Mouse (Mus musculus): ENCODE data around the gene Wdr62. TPM values are rescaled to one million over a fixed set of nuclear protein-coding genes. Genes with fewer than 3 reads are reported as not detected.
A peak's percentile ranks its signal among the peaks of the same experiment; 100 is the strongest.
"Not testable (repeated sequence)": the region's sequence is repeated elsewhere in the genome, so short reads cannot be mapped to it uniquely, and the experiment has no call there.

Wdr62 gene
- total RNA-seq, 2 experiments from 2014 or later, result 1.7 to 3.0 TPM

DNA sequence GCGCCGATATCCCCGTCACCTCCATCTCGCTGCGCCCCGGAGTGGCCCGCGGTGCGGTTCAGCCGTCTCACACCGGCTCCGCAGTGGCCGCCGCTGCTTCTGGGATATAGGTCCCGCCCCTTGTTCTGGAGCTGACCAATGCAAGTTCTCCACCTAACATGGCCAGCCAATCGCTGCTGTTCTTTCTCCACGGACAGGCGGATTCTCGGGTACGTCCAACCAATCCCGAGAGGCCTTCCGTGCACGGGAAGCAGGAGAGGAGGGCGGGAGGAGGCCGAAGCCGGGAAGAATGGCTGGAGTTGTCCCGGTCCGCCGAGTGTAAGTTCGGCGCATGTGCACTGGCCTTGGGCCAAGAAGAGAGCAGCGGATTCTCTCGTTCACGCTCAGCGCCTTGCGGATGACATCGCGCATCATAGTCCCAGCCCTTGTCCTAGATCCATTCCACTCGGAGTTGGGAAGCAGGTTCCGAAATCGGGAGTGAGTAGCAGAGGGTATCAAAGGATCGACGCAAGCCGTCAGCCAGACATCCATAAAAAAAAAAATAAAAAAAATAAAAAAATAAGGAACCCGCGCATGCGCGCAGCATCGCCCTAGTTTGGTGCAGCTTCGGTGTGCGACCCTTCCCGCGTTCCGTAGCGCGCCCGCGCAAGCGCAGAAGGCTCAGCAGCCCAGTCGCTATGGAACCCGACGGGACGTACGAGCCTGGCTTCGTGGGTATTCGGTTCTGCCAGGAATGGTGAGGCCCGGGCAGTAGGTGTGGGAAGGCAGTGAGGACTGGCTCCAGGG is 48.4 kb downstream of the Wdr62 start, which contains the start of the genes Polr2i and Tbcb:
Gene Polr2i, plus strand, starts transcription at position 280 of the 786 bp plus-strand sequence.
Gene Tbcb, minus strand, starts transcription at position 604 of the 786 bp plus-strand sequence.
- H3K4me3 ChIP-seq, result peak within 1 kb of the TSS; percentile 83
- intact Hi-C loops (cut with DNase I), result loop anchor here (1.0 kb wide), 1 partner anchor 48 kb away; the partner anchor contains the start of genes Thap8 and Wdr62
- peak; percentile 99 for DNase-seq
- peak within 1 kb of the TSS; percentile 98 for H3K27ac ChIP-seq
- no peak for TF ChIP-seq CTCF (IDR thresholded peaks at IDR 0.05)

DNA sequence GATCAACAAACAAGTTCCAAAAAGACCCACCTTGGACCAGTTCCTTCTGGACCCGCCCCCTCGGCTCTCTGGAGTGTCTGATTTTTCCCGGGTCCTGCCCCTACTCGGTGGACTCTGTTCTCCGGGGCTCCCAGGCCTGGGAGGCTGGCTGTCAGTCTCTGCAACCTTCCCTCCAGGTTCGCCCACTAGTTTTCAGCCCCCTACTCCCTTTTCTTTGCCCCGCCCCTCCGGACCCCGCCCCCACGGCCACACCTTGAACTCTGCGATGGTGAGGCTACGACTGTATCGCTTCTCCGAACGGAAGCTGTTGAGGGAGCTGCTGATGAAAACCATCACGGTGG is 48.9 kb downstream of the Wdr62 start:
- Histone ChIP-seq H3K4me3 (peak overlapping the region; percentile 83), H3K27ac (peak overlapping the region; percentile 98)
- TF ChIP-seq CTCF (IDR thresholded peaks at IDR 0.05), result no peak
- intact Hi-C loops (cut with DNase I), result no loop called here
- DNase-seq, result no peak

- intact Hi-C loops (cut with DNase I), result no loop called here
- no peak for TF ChIP-seq CTCF (IDR thresholded peaks at IDR 0.05)
- Histone ChIP-seq H3K4me3 (no peak overlapping the region), H3K27ac (no peak overlapping the region)
- no peak for DNase-seq
Measured at GRCm38 (mm10) chr7:30224206-30224605, 56.0 kb downstream of the Wdr62 start.

DNA sequence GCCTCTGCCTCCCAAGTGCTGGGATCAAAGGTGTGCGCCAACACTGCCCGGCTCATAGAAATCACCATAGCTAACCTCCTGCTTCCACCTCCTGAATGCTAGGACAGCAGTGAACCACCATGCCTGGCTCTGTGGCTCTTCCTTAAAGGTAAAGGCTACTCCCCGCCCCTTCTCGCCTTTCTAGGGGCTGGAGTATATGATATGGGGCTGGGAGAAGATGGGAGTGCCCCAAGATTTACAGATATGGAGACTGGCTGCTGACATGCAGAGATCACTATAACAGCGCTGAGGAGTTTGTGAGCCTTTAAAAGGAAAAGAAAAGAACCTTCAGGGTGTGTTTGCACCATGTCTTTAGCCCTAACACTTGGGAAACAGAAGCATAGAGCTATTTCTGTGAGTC is 58.0 kb downstream of the Wdr62 start:
- Histone ChIP-seq H3K4me3 (no peak overlapping the region), H3K27ac (no peak overlapping the region)
- TF ChIP-seq CTCF (IDR thresholded peaks at IDR 0.05), result no peak
- no peak for DNase-seq
- intact Hi-C loops (cut with DNase I), result no loop called here

GRCm38 (mm10) chr7:30221433-30221832 is 58.8 kb downstream of the Wdr62 start:
- no peak for TF ChIP-seq CTCF (IDR thresholded peaks at IDR 0.05)
- no peak overlapping the region for H3K4me3 ChIP-seq
- intact Hi-C loops (cut with DNase I), result no loop called here
- no peak overlapping the region for H3K27ac ChIP-seq
- no peak for DNase-seq

- TF ChIP-seq CTCF (IDR thresholded peaks at IDR 0.05), result no peak
- H3K4me3 ChIP-seq, result peak overlapping the region; percentile 79
- intact Hi-C loops (cut with DNase I), result no loop called here
- no peak for DNase-seq
- H3K27ac ChIP-seq, result peak overlapping the region; percentile 88
Measured at GRCm38 (mm10) chr7:30220008-30220356, 60.2 kb downstream of the Wdr62 start.

DNA sequence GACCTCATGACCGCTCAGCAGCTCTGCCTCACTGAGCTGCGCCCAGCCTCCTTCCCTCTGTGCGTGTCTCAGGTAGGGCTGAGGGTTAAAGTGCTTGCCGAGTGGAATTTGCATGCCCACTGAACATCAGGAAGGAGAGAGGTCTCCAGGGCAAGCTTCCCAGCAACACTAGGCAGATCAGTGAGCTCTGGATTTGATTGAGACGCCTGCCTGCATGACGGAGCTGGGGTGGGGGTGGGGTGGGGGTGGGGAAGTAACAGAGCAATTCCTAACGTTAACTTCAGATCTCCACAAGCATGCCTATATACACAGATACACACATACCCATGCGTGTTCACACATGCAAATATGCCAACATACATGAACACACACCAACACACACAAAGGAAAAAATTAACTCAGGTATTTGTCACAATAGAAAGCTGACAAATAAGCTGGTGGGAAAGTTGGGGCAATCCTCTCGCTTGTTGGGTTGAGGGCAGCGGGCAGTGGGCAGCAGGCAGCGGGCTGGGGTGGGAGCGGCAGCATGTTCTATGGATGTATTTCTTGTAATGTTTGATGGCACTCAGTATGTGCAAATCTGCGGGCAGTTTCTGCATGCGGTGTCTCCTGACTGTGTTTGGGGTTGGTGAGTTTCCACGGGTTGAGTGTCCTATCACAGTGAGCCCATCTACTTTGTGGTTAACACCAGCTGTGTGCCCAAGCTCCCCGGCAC is 60.8 kb downstream of the Wdr62 start:
- no peak for TF ChIP-seq CTCF (IDR thresholded peaks at IDR 0.05)
- intact Hi-C loops (cut with DNase I), result loop anchor here (5.0 kb wide), 1 partner anchor 37 kb away; the partner anchor contains the start of gene Cox7a1
- DNase-seq, result peak; percentile 76
- Histone ChIP-seq H3K4me3 (peak overlapping the region; percentile 79), H3K27ac (peak overlapping the region; percentile 88)

DNA sequence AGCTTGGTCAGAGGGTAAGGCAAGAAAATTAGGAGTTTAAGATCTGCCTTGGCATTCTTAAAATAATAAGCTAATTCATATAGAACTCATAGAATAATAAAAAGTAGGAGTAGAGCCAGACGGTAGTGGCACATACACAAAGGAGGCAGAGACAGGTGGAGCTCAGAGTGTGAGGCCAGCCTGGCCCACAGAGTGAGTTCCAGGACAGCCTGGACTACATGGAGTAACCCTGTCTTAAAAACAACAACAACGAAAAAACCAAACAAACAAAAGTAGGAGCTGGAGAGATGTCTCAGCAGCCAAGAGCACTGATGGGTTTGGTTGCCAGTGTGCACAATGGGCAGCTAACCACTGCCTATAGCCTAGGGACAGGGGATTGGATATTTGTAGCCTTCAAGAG is 62.9 kb downstream of the Wdr62 start:
- no peak for DNase-seq
- intact Hi-C loops (cut with DNase I), result loop anchor here (5.0 kb wide), 1 partner anchor 35 kb away; the partner anchor contains the start of gene Cox7a1
- TF ChIP-seq CTCF (IDR thresholded peaks at IDR 0.05), result no peak

DNA sequence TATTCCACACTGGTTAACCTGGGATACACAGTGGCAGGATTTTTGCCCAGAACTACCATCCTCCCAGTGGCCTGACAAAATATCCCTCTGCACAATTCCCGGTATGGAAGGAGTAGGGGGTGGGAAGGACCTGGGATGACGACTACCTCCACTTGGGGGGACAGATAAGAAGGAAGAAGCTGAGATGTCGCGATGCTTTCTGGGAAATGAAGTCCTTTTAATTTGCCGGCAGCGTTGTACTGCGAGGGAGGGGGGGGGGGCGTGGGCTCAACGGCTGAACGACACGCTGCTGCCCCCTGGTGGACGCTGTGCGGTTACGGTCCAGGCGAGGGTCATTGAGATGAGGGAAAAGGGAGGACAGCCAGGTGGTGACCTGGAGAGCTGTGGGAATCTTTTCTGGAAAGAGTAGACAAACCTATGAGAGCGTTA is 63.5 kb downstream of the Wdr62 start:
- peak; percentile 89 for TF ChIP-seq CTCF (IDR thresholded peaks at IDR 0.05)
- peak; percentile 83 for DNase-seq
- Histone ChIP-seq H3K27ac (peak overlapping the region; percentile 73), H3K4me3 (peak overlapping the region; percentile 62)
- intact Hi-C loops (cut with DNase I), result loop anchor here (5.0 kb wide), 1 partner anchor 34 kb away; the partner anchor contains the start of gene Cox7a1

More for the DNA sequence above, 62.9 kb downstream of the Wdr62 start:
- H3K4me3 ChIP-seq, result no peak overlapping the region
- H3K27ac ChIP-seq, result no peak overlapping the region

- DNase-seq, result no peak
- Histone ChIP-seq H3K27ac (no peak overlapping the region), H3K4me3 (no peak overlapping the region)
- intact Hi-C loops (cut with DNase I), result loop anchor here (5.0 kb wide), 1 partner anchor 34 kb away; the partner anchor contains the start of gene Cox7a1
- no peak for TF ChIP-seq CTCF (IDR thresholded peaks at IDR 0.05)
Measured at GRCm38 (mm10) chr7:30215875-30216274, 64.3 kb downstream of the Wdr62 start.

DNA sequence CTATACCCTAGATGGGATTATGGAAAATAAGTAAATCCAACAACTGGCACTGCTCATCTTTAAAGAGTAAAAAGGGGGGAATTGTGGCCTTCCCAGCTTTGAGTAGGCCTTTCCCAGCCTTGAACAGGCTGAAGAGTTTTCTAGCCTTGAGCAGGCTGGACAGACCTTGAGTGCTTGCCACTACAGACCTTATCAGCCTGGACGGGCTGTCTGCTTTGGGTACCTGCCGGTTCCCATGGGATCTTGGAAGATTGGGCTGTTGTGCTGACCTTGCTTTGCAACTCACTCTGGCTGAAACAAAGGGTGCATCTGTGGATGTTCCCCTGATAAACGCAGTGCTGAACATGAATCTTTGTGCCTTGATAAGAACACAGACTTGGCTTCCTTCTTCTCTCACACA is 66.3 kb downstream of the Wdr62 start:
- no peak for TF ChIP-seq CTCF (IDR thresholded peaks at IDR 0.05)
- intact Hi-C loops (cut with DNase I), result no loop called here

DNA sequence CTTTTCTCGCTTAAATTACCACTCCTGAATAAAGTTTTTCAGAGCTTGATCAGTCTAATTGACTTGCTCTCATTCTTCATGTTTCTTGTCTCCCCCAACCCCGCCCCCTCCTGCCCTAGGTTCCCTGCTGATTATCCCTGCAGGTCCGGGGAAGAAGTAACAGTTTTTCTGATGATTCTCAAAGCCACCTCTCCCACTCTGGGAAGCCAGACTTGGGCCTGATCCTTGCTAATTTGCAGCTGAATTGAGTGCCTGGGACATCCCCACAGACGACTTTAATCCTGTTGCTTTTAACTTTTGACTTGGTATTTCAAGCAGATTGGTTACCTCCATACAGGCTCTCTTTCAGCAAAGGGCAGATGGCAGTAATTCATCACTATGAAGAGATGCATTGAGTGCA is 69.2 kb downstream of the Wdr62 start:
- intact Hi-C loops (cut with DNase I), result no loop called here
- no peak for DNase-seq
- no peak overlapping the region for H3K4me3 ChIP-seq
- no peak overlapping the region for H3K27ac ChIP-seq
- no peak for TF ChIP-seq CTCF (IDR thresholded peaks at IDR 0.05)

More for the DNA sequence above, 66.3 kb downstream of the Wdr62 start:
- no peak for DNase-seq
- Histone ChIP-seq H3K4me3 (no peak overlapping the region), H3K27ac (no peak overlapping the region)

DNA sequence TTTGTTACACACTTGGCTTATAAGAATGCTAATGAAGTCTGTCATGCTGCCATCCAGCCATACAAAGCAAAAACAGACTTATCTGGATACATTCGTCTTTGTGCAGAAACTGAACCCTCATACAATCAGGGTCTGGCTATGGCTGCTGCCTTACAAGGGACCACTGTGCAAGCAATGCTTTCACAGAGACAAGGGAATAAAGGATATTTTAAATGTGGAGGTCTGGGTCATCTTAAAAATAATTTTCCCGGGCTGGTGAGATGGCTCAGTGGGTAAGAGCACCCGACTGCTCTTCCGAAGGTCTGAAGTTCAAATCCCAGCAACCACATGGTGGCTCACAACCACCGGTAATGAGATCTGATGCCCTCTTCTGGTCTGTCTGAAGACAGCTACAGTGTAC is 73.9 kb downstream of the Wdr62 start:
- not testable (repeated sequence) for H3K4me3 ChIP-seq, H3K27ac ChIP-seq, DNase-seq
- intact Hi-C loops (cut with DNase I), result loop anchor here (10.0 kb wide), 1 partner anchor 192 kb away; no protein-coding TSS in a partner anchor

Measured in gastrocnemius, adult 2 months (tissue).